Mouse (Mus musculus) ES-E14 (cell line): ENCODE measurements around the gene E4f1.

ENCODE experiments used
- MAFK ChIP-seq: IDR thresholded peaks from 2 replicates; pipeline ENCODE4 v1.6.1; 2014; ENCODE audit warnings: mild to moderate bottlenecking, low read depth, low read length, inconsistent platforms; ENCODE audit not compliant: insufficient read depth
- ZNF384 ChIP-seq: IDR thresholded peaks from 2 replicates; pipeline ENCODE4 v1.6.1; 2012; ENCODE audit warnings: low read depth, low read length, inconsistent platforms

GRCm38 (mm10) chr17:24470701-24471527 lies 801 bp upstream of the E4f1 start:
- no peak for TF ChIP-seq ZNF384
- no peak for TF ChIP-seq MAFK
